Comparison of ENCODE assay signal across 24 mouse cellular contexts in genomic region chr7:106612723-106613122, GRCm38 (mm10).
"Had no signal": no experiment of that assay in that cellular context is flagged by ENCODE, and none has a peak within 500 bp of the region (broad histone marks: within the 10 kb centered on the region; RNA-seq: fewer than 3 reads in every experiment).

No protein-coding gene starts in this region.

- H3K9me3 ChIP-seq: heart, embryonic 10.5 days; hindbrain, embryonic 10.5 days; hindbrain, embryonic 13.5 days; hindbrain, embryonic 15.5 days; limb, embryonic 13.5 days; limb, embryonic 15.5 days had no signal

- ATAC-seq: forebrain, postnatal 0 days; hindbrain, postnatal 0 days; intestine, embryonic 16.5 days had no signal

- H3K36me3 ChIP-seq: heart, embryonic 10.5 days; heart, embryonic 12.5 days; hindbrain, embryonic 10.5 days; hindbrain, embryonic 13.5 days; hindbrain, embryonic 15.5 days; limb, embryonic 13.5 days; limb, embryonic 15.5 days had no signal

- H3K9ac ChIP-seq: forebrain, postnatal 0 days; heart, embryonic 12.5 days; hindbrain, embryonic 13.5 days; hindbrain, embryonic 15.5 days; limb, embryonic 13.5 days; limb, embryonic 15.5 days had no signal

- H3K4me2 ChIP-seq: heart, embryonic 12.5 days; hindbrain, embryonic 13.5 days; hindbrain, embryonic 15.5 days; limb, embryonic 13.5 days; limb, embryonic 15.5 days; liver, embryonic 11.5 days had no signal

- H3K4me3 ChIP-seq: heart, embryonic 10.5 days; heart, embryonic 12.5 days; hindbrain, embryonic 10.5 days; hindbrain, embryonic 13.5 days; hindbrain, embryonic 15.5 days; limb, embryonic 13.5 days; limb, embryonic 15.5 days had no signal

- H3K27me3 ChIP-seq: heart, embryonic 12.5 days; hindbrain, embryonic 13.5 days; hindbrain, embryonic 15.5 days; limb, embryonic 13.5 days; limb, embryonic 15.5 days had no signal

- DNase-seq: forebrain, postnatal 0 days; gastrocnemius, postnatal 14 days; gastrocnemius, postnatal 36 days; heart, adult 18-20 months; heart, postnatal 10 days; heart, postnatal 4 days; kidney, adult 11 months; kidney, adult 8-10 months; kidney, postnatal 14 days; kidney, postnatal 36 days; layer of hippocampus, adult 9-11 months; layer of hippocampus, postnatal 36 days; left cerebral cortex, postnatal 4 days had no signal

- H3K27ac ChIP-seq: heart, embryonic 10.5 days; hindbrain, embryonic 10.5 days; hindbrain, embryonic 13.5 days; hindbrain, embryonic 15.5 days; hindbrain, postnatal 0 days; kidney, postnatal 0 days; limb, embryonic 13.5 days; limb, embryonic 15.5 days had no signal

- H3K4me1 ChIP-seq: heart, embryonic 10.5 days; heart, embryonic 12.5 days; hindbrain, embryonic 10.5 days; hindbrain, embryonic 13.5 days; hindbrain, embryonic 15.5 days; limb, embryonic 13.5 days; limb, embryonic 15.5 days had no signal
